Mouse (Mus musculus) heart, adult 18-20 months (tissue): Measurements from ENCODE around the gene Cdc25b. TPM values are rescaled to one million over a fixed set of nuclear protein-coding genes. Genes with fewer than 3 reads are reported as not detected.

Experiments
- DNase-seq, 2 experiments: peaks; one replicate each; pipeline ENCODE4 v3.0.0; 2021 to 2022; ENCODE audit warnings: mixed read lengths in 1 of 2
- total RNA-seq, 2 experiments: library from RNA; stranded (reverse); gene quantifications; 2 replicates each; pipeline ENCODE4 v1.2.3; 2021

The Cdc25b gene
- total RNA-seq, 2 experiments from 2014 or later = 2.9 to 5.9 TPM

GRCm38 (mm10) chr2:131159938-131160581, 26.7 kb upstream of the Cdc25b start, which contains the start of gene 1700037H04Rik:
TSS of gene 1700037H04Rik (minus strand) at chr2:131160081.
- peak; percentile 97 to 98 for DNase-seq

DNA sequence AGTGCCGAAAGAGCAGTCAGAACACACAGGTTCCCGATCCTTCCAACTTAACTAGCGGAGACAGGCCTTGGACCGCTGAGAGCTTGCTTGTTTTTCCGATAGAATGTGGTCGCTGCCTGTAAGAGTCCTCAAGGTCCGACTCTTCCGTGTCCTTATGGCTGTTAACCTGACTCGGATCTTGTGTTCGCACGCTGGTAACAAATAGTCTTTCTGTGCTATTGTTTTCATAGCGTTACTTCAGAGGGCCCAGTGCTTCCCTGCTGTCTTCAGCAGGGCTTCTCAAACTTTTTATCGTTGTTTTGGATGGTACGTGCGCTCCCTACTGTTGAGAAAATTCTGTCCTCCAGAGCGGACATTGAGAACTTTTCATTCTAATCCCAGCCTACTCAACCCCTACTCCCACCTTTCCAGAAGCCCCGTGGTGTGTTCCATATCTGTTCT, 26.1 kb upstream of the Cdc25b start:
- peak; percentile 67 to 72 for DNase-seq

DNA sequence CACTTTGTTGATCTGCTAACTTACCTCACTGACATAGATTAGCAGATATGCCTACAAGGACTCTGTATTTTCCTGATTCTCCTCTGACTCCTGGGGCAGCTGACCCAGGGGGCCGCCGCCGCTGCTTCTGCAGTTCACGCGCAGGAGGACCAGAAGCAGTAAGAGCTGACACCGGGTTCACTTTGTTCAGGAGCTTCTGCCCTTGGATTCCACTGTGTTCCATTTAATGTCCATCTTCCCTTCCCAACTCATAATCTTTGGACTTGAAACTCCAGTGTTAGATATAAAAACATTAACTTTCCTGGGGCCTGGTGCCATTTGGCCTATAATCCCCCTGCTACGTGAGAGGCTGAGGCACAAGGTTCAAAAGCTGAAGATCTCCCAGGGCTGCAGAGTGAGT, 22.8 kb upstream of the Cdc25b start:
- no peak for DNase-seq

DNA sequence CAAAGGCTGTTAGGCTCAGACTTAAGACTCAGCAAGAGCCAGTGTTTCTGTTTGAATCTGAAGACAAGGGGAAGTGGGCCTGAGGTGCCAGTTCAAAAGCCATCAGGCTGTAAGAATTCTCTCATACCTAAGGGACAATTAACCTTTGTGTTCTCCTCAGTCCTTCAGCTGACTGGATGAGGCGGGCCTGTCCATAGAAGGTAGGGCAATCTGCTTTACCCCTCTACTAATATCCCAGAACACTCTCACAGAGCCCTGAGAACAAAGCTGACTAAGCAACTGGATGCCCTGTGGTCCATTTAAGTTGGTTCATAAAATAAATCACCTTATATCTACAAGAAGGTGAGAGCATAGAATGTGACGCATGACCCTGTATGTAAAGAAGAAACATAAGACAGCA, 20.6 kb upstream of the Cdc25b start:
- DNase-seq = no peak

GRCm38 (mm10) chr2:131167984-131168383, 18.8 kb upstream of the Cdc25b start:
- no peak for DNase-seq

GRCm38 (mm10) chr2:131168914-131169313, 17.8 kb upstream of the Cdc25b start:
- DNase-seq = no peak

DNA sequence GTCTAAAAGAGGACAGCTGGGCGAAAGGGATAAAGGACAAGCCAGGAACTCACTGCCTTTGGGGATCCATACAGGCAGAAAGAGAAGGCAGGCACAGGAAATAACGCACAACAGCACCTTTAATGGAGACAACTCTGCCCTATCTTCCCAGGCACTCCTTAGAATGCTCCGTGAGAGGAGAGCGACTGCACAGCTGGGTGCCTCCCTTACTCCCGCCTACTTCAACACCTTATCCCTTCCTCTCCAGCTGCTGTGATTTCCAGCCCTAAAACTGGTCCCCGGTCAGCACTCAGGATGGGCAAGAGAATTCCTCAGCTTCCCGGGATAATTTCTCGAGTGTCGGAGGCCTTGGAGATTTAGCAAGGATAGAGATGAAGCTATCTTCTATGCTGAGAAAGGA, 15.8 kb upstream of the Cdc25b start:
- DNase-seq = no peak

- DNase-seq = peak; percentile 76 to 82
Observed at GRCm38 (mm10) chr2:131171401-131172104, 15.2 kb upstream of the Cdc25b start.

DNA sequence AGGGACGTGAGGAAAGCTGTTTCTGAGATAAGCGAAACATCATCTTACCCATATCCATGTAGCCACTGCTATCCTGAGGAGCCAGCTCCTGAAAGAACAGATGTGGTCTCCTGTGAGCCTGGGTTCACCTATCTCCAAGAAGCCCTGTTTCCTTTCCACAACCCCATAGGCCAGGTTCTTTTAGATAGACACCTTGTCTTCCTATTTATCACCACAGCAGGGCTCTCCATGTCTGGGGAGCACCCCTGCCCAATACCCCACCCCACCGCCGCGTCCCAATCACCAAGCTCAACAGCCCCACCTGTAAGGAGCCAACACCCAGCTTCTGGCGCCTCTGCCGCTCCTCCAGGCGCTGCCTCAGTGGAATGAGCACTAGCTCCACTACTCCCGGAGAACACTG, 14.4 kb upstream of the Cdc25b start:
- DNase-seq = no peak

DNA sequence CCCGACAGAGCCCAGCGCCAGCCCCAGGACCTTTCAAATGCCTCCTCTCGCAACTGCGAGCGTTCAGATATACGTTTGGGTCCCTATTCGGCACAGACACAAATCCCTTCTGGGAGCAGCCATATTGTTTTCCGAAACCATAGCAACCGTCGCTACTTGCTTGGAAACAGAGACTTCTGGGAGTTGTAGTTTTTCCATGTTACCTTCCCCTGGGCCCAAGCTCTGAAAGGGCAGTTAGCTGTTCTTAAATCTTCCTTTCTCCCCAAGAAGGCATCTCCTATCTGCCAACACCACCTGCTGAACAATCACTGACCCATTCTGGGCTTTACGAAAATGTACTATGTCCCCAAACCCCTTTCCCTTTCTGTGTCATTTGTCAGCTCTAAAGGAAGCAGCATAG, 12.0 kb upstream of the Cdc25b start:
- DNase-seq = peak; percentile 81 to 86

DNA sequence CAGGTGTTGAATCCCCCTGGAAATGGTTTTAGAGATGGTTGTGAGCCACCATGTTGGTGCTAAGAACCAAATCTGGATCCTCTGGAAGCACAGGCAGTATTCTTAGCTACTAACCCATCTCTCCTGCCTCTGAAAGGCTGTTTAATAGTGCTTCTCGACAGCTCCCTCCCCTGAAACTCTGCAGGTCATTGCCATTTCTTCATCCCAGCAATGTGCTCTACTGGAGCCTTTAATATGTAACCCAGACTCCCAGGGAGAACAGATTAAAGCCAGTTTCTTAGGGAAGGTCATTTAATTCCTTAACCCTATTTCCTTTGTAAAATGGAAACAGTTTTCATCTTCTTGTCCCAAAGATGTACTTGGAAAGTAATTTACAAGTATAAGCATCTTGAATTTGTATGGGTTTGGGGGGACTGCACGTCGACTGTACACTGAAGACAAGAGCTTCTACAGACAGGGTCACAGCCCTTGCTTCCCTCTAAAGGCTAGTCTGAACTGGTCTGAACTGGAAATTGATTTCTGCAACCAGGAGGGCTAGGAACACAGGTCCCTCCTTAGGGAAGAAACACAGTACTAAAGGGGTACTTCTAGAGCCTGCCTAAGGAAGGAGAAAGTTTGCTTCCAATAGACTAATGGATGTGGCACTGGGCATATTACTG, 11.3 kb upstream of the Cdc25b start:
- no peak for DNase-seq

- no peak for DNase-seq
Observed at GRCm38 (mm10) chr2:131175945-131176309, 10.8 kb upstream of the Cdc25b start.

DNA sequence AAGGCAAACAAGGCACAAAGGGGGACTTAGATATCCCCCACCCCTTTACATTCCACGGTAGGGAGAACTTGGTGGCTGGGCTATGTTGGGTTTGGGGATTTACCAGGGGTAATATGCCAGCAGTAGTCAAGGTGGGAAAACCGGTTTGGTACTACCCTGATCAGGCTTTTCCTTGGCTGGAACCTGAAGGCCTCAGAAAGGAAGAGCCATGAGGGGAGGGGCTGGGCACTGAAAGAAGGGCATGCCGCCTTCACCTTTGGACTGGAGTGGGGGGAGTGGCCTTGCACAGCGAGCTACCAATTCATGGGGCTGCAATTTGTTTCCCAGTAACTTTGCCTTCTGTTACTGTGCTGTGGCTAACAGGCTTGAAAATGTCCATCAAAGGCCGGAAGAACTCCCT, 10.3 kb upstream of the Cdc25b start:
- no peak for DNase-seq

DNA sequence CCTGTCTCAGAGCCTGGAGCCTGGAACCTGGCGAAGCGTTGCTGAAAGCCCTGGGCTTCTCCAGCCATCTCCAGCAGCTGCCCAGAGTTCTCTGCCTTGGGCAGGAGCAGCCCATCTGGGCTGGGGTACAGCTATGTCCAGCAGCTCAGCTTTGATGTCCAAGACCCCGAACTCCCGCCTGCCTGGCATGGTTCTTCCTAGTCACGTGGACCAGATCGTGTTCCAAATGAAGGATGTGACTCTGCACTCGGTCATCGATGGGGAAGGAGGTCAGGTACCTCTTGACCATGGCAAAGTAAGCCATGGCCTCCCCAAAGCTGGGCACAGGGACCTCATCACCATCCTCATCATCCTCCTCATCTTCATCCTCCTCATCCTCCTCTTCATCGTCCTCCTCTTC, 8.8 kb upstream of the Cdc25b start:
- DNase-seq = no peak

GRCm38 (mm10) chr2:131178828-131179245, 7.9 kb upstream of the Cdc25b start:
- peak in 1 of 2 experiments; percentile 44 for DNase-seq

GRCm38 (mm10) chr2:131179246-131179886, 7.4 kb upstream of the Cdc25b start:
- peak; percentile 67 to 73 for DNase-seq

DNA sequence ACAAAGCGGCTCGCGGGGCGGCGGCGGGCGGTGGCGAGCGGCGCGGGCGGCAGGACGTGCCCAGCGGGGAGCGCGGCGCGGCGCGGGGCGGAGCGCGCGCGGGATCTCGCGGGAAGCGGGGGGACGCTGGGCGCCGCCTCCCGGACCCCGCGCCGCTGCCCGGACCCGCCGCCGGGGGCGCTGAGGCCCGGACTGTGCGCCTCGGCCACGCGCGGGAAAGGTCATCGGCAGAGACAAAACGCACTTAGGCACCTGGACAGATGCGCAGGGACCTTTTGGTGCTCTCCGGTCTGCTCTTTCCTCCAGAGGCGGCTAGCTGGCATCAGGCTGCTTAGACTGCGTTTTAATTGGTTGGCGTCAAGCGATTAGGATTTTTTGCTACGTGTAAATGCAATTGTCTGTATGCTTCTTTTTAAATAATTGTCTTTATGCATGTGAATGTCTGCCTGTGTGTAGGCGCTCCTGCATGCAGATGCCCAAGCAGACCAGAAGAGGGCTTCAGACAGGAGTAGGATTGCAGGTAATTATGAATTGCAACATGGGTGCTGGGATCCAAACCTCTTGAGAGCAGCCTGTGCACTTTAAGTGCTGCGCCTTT, 6.7 kb upstream of the Cdc25b start, which contains the start of gene Cenpb:
Gene Cenpb, minus strand, starts transcription at position 78 of the 598 bp plus-strand sequence.
- peak; percentile 90 to 91 for DNase-seq

DNA sequence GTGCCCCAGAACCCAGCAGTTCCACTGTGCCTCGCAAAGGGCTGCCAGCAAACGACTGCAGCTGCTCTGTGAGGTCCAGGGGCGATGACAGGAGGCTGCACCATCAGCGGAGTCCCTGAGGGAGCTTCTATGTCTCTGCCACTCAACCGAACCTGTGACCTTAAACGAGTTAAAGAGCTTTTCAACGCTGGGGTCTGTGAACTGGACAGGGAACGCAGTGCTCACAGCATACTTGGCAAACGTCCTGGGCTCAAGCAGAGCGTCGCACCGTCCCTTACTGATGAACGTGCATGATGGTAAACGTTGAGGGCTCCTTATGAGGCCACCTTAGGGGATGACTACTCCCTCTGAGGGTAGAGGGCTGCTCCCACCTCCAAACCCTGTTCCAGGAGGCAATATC, 406 bp upstream of the Cdc25b start:
- no peak for DNase-seq

DNA sequence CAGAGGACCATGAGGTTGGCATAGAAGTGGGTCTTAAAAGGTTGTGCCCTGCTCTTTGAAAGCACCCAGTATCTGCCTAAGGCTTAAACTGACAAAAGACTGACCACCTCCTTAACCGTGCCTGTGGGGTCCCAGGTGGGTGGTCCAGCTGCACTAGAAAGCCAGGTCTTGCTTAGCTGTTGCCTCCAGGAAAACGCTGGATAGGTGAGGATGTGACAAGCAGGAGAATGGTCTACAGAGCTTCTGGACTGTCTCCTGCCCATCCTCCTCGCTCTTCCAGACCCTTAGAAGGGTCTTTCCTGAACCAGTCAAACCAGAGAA, 813 bp downstream of the Cdc25b start:
- no peak for DNase-seq

DNA sequence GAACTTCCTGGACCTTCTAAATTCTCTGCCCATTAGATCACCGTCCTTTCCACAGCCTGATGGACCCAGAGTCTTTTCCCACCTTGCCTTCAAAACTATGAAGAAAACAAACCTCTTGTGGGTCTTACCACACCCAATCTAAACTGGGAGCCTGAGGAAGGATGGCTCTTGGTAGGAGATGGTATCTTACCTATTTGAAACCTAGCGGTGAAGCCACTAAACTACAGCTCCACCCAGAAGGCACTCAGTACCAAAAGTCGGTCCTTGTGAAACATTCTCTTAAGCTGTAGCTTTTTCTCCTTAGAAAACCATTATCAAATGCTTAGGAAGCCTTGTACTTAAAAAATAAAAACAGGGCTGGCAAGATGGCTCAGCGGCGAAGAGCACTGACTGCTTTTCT, 1.6 kb downstream of the Cdc25b start:
- DNase-seq = no peak

DNA sequence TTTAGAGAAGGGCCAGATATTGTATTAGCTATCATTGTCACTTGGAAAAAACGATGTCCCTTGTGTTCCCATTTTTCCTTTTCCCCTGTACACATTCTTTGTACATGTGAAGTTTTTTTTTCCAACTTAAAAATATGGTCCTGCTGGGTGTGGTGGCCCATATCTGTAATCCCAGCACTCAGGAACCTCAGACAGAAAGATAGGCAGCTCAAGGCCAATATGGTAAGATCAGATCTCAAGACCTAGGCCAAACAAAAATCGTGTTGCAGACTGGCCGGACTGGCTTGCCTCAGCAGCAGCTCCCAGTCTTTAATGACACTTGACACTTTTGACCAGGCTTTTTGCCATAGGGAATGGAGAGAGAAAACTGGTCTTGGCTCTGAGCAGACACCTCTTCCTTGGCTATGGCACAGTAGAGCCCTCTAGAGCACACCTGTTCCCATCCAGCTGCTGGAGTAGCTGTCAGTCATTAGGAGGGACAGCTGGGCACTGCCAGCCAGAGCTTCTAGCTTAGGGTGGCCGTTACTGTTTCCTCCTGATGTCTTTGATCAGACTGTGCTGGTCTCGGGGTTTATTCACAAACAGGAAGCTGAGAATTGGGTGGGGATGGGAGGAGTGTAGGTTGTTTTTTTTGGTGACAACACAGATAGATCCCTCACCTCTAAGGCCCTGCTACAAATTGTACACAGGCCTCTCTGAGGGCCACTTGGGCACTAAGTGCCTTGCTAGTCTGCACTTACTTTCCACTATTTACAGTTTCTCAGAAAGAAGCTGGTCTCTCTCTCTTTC, 3.0 kb downstream of the Cdc25b start:
- no peak for DNase-seq
